Mouse (Mus musculus) megakaryocyte, embryonic 14.5 days (primary cell): ENCODE measurements around the gene Exoc3l4. TPM values are rescaled to one million over a fixed set of nuclear protein-coding genes. Genes with fewer than 3 reads are reported as not detected.

Experiments used
- H3K27me3 ChIP-seq: replicated peaks from 2 replicates; pipeline ENCODE3; 2012; ENCODE audit warnings: inconsistent platforms
- H3K36me3 ChIP-seq: replicated peaks from 2 replicates; pipeline ENCODE3; 2012; ENCODE audit warnings: low read length, inconsistent platforms, mixed read lengths
- H3K4me1 ChIP-seq: 2 replicates; pipeline ENCODE4 v1.6.1; 2012; ENCODE audit warnings: inconsistent platforms
- H3K4me3 ChIP-seq: replicated peaks from 2 replicates; pipeline ENCODE3; 2012; ENCODE audit warnings: moderate library complexity, mild to moderate bottlenecking, inconsistent platforms
- H3K9me3 ChIP-seq: 2 replicates; pipeline ENCODE4 v1.6.1; 2012; ENCODE audit warnings: inconsistent platforms
- FLI1 ChIP-seq: IDR thresholded peaks from 2 replicates; pipeline ENCODE4 v1.6.1; 2012; ENCODE audit warnings: low read length, inconsistent platforms, mixed read lengths
- GATA1 ChIP-seq: IDR thresholded peaks from 3 replicates; pipeline ENCODE4 v1.6.1; 2012; ENCODE audit warnings: mixed read lengths, low read length, inconsistent platforms, borderline replicate concordance
- polyA plus RNA-seq: library from polyadenylated mRNA; stranded (reverse); fragments of >175 nt; gene quantifications from 2 replicates; pipeline ENCODE4 v1.2.3, GENCODE M21; 2012; ENCODE audit warnings: low replicate concordance; ENCODE audit not compliant: insufficient read depth

Gene Exoc3l4
- polyA plus RNA-seq, 1 experiment: 61.4 TPM

GRCm38 (mm10) chr12:111432751-111433331 is 16.0 kb downstream of the Exoc3l4 start:
- TF ChIP-seq GATA1 (no peak), FLI1 (no peak)
- Histone ChIP-seq H3K4me1 (peaks cover 100% of the 10 kb centered on the region), H3K4me3 (peak overlapping the region; percentile 53), H3K27me3 (peaks cover 31% of the 10 kb centered on the region), H3K36me3 (peaks cover 51% of the 10 kb centered on the region), H3K9me3 (no peaks in the 10 kb centered on the region)

GRCm38 (mm10) chr12:111434164-111434744 is 17.4 kb downstream of the Exoc3l4 start:
- TF ChIP-seq GATA1: no peak
- no peaks in the 10 kb centered on the region for H3K9me3 ChIP-seq
- peaks cover 99% of the 10 kb centered on the region for H3K4me1 ChIP-seq
- H3K27me3 ChIP-seq: peaks cover 21% of the 10 kb centered on the region
- peak overlapping the region; percentile 75 for H3K4me3 ChIP-seq
- peaks cover 41% of the 10 kb centered on the region for H3K36me3 ChIP-seq

- peaks cover 35% of the 10 kb centered on the region for H3K36me3 ChIP-seq
- peaks cover 17% of the 10 kb centered on the region for H3K27me3 ChIP-seq
- peaks cover 96% of the 10 kb centered on the region for H3K4me1 ChIP-seq
- TF ChIP-seq FLI1: no peak
- no peak for TF ChIP-seq GATA1
- H3K9me3 ChIP-seq: 0 out of 2 replicates have a peak, but pooled peaks cover under 1% of the 10 kb centered on the region
- H3K4me3 ChIP-seq: peak overlapping the region; percentile 75
Measured at GRCm38 (mm10) chr12:111434745-111435327, 18.0 kb downstream of the Exoc3l4 start.

GRCm38 (mm10) chr12:111436170-111436569 is 19.4 kb downstream of the Exoc3l4 start:
- peaks cover 13% of the 10 kb centered on the region for H3K27me3 ChIP-seq
- H3K9me3 ChIP-seq: peaks cover 4% of the 10 kb centered on the region; the same call in 1 of the 2 replicates
- H3K4me3 ChIP-seq: peak overlapping the region; percentile 42
- peaks cover 84% of the 10 kb centered on the region for H3K4me1 ChIP-seq
- no peak for TF ChIP-seq GATA1
- H3K36me3 ChIP-seq: peaks cover 21% of the 10 kb centered on the region

GRCm38 (mm10) chr12:111436640-111437039 is 19.8 kb downstream of the Exoc3l4 start:
- Histone ChIP-seq H3K36me3 (peaks cover 17% of the 10 kb centered on the region), H3K4me3 (peak overlapping the region; percentile 70), H3K9me3 (peaks cover 4% of the 10 kb centered on the region; the same call in 1 of the 2 replicates), H3K4me1 (peaks cover 84% of the 10 kb centered on the region), H3K27me3 (peaks cover 15% of the 10 kb centered on the region)
- TF ChIP-seq GATA1 (no peak), FLI1 (no peak)

- peaks cover 9% of the 10 kb centered on the region for H3K36me3 ChIP-seq
- H3K27me3 ChIP-seq: peaks cover 20% of the 10 kb centered on the region
- H3K4me3 ChIP-seq: peak overlapping the region; percentile 83
- H3K9me3 ChIP-seq: peaks cover 4% of the 10 kb centered on the region; the same call in 1 of the 2 replicates
- TF ChIP-seq FLI1 (no peak), GATA1 (no peak)
- peaks cover 84% of the 10 kb centered on the region for H3K4me1 ChIP-seq
Measured at GRCm38 (mm10) chr12:111437222-111437900, 20.5 kb downstream of the Exoc3l4 start.

GRCm38 (mm10) chr12:111438850-111439249 is 22.0 kb downstream of the Exoc3l4 start:
- TF ChIP-seq FLI1 (no peak), GATA1 (no peak)
- Histone ChIP-seq H3K27me3 (peaks cover 18% of the 10 kb centered on the region), H3K36me3 (peaks cover 3% of the 10 kb centered on the region), H3K9me3 (peaks cover 4% of the 10 kb centered on the region; the same call in 1 of the 2 replicates), H3K4me1 (peaks cover 84% of the 10 kb centered on the region), H3K4me3 (no peak overlapping the region)

GRCm38 (mm10) chr12:111440701-111441373 is 24.0 kb downstream of the Exoc3l4 start:
- no peak overlapping the region for H3K4me3 ChIP-seq
- TF ChIP-seq GATA1: no peak
- TF ChIP-seq FLI1: no peak
- peaks cover 18% of the 10 kb centered on the region for H3K36me3 ChIP-seq
- H3K27me3 ChIP-seq: peaks cover 22% of the 10 kb centered on the region
- peaks cover 4% of the 10 kb centered on the region; the same call in 1 of the 2 replicates for H3K9me3 ChIP-seq
- H3K4me1 ChIP-seq: peaks cover 84% of the 10 kb centered on the region

GRCm38 (mm10) chr12:111441523-111441922 is 24.7 kb downstream of the Exoc3l4 start:
- Histone ChIP-seq H3K27me3 (peaks cover 27% of the 10 kb centered on the region), H3K36me3 (peaks cover 22% of the 10 kb centered on the region), H3K4me1 (peaks cover 84% of the 10 kb centered on the region), H3K4me3 (no peak overlapping the region), H3K9me3 (peaks cover 4% of the 10 kb centered on the region; the same call in 1 of the 2 replicates)
- no peak for TF ChIP-seq FLI1
- no peak for TF ChIP-seq GATA1
